Mouse (Mus musculus) embryonic facial prominence, embryonic 11.5 days (tissue): Measurements from ENCODE around the gene Mfn1. TPM values are rescaled to one million over a fixed set of nuclear protein-coding genes. Genes with fewer than 3 reads are reported as not detected.

Experiments
- ATAC-seq: fragments of 200-750 bp; cut with Nextera tagmentation; replicated peaks from 2 replicates; pipeline ENCODE4 v1.8.0; 2017; ENCODE audit warnings: low read depth; ENCODE audit not compliant: insufficient number of reproducible peaks, low FRiP score, low TSS enrichment
- DNase-seq: peaks from one replicate; pipeline ENCODE4 v3.0.0-alpha.2; 2015; ENCODE audit warnings: low spot score
- H3K27ac ChIP-seq: fragments of 300-500 bp; sonication (generic); replicated peaks from 2 replicates; pipeline ENCODE4 v1.5.1; 2014; ENCODE audit warnings: mild to moderate bottlenecking, low read depth, low read length, control low read depth
- H3K27me3 ChIP-seq: fragments of 300-500 bp; sonication (generic); 2 replicates; pipeline ENCODE4 v1.6.1; 2014; ENCODE audit warnings: mild to moderate bottlenecking, low read length, moderate library complexity, mixed read lengths; ENCODE audit not compliant: control insufficient read depth, insufficient read depth
- H3K36me3 ChIP-seq: fragments of 300-500 bp; sonication (generic); replicated peaks from 2 replicates; pipeline ENCODE4 v1.6.1; 2014; ENCODE audit warnings: low read depth, mild to moderate bottlenecking, low read length, moderate library complexity, mixed read lengths; ENCODE audit not compliant: control insufficient read depth, insufficient read depth
- H3K4me1 ChIP-seq: fragments of 300-500 bp; sonication (generic); 2 replicates; pipeline ENCODE4 v1.6.1; 2014; ENCODE audit warnings: low read length, mixed read lengths; ENCODE audit not compliant: control insufficient read depth, insufficient read depth
- H3K4me2 ChIP-seq: fragments of 300-500 bp; sonication (generic); 2 replicates; pipeline ENCODE4 v1.6.1; 2014; ENCODE audit warnings: low read depth, mild to moderate bottlenecking, control low read depth, low read length, moderate library complexity
- H3K4me3 ChIP-seq: fragments of 300-500 bp; sonication (generic); 2 replicates; pipeline ENCODE4 v1.5.1; 2014; ENCODE audit warnings: low read depth, low read length, control low read depth
- H3K9ac ChIP-seq: fragments of 300-500 bp; sonication (generic); replicated peaks from 2 replicates; pipeline ENCODE4 v1.6.1; 2014; ENCODE audit warnings: mild to moderate bottlenecking, control low read depth, low read length
- H3K9me3 ChIP-seq: fragments of 300-500 bp; sonication (generic); replicated peaks from 2 replicates; pipeline ENCODE4 v1.6.1; 2016; ENCODE audit warnings: mild to moderate bottlenecking, low read length, inconsistent platforms, mixed read lengths; ENCODE audit not compliant: control insufficient read depth
- WGBS: fragments of 180-500 bp; shearing (Covaris S2); extraction: QIAGEN DNeasy Blood & Tissue Kit; methylation state at CpG from one replicate; pipeline ENCODE4 v1.1.7; 2014; 5-methylcytosine and 5-hydroxymethylcytosine counted together
- polyA plus RNA-seq: library from polyadenylated mRNA; unstranded; fragments of >200 nt; fragmentation: Nextera tagmentation; extraction: Ambion mirVana; gene quantifications from 2 replicates; pipeline ENCODE4 v1.2.1, GENCODE M21; 2014

Mfn1 gene
- polyA plus RNA-seq, 1 experiment from 2014 or later = 36.5 TPM

DNA sequence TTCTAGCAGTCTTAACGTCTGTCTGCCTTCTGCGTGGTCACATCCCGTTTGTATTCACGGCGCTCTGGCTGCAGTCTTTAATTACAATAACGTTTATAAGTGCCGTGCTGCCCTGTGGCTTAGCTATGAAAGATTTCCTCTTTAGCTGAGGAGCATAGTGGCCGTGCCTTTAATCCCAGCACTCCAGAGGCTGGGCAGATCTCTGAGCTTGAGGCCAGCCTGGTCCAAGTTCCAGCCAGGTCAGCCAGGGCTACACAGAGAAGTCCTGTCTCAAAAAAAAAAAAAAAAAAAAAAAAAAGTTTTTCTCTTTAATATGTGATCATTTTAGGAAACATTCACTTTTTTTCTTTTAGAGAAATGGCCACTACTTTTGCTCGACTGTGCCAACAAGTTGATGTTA lies 44.6 kb downstream of the Mfn1 start:
- Histone ChIP-seq H3K9ac (no peak overlapping the region), H3K4me1 (no peaks in the 10 kb centered on the region), H3K27me3 (no peaks in the 10 kb centered on the region), H3K4me3 (no peak overlapping the region), H3K27ac (no peak overlapping the region), H3K4me2 (no peak overlapping the region), H3K36me3 (peaks cover 2% of the 10 kb centered on the region), H3K9me3 (no peaks in the 10 kb centered on the region)
- WGBS = 61% methylated on average over 9 of the region's 9 CpGs
- ATAC-seq = no peak
- DNase-seq = no peak

DNA sequence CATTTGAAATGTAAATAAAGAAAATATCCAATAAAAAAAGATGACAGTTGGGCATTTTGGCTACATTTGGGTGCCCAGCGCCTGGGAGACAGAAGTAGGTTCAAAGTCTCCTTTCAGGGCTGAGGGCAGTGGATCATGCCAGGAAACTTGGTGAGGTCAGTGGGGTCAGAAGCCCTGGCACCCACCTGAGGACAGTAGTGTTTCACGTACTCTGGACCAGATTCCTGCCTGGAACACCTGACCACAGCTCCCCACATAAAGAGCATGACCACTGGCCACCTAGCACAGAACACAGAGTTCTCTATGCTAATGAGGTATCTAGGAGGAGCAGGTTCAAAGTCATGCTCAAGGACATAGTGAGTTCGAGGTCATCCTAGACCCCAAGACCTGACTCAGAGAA lies 45.9 kb downstream of the Mfn1 start:
- no peaks in the 10 kb centered on the region for H3K27me3 ChIP-seq
- WGBS = 95% methylated on average over 3 of the region's 3 CpGs
- DNase-seq (no peak), ATAC-seq (no peak)
- H3K36me3 ChIP-seq = no peaks in the 10 kb centered on the region; the same call in 1 of the 2 replicates
- no peaks in the 10 kb centered on the region for H3K9me3 ChIP-seq
- H3K4me1 ChIP-seq = no peaks in the 10 kb centered on the region
- H3K9ac ChIP-seq = no peak overlapping the region
- no peak overlapping the region for H3K27ac ChIP-seq
- no peak overlapping the region for H3K4me3 ChIP-seq
- H3K4me2 ChIP-seq = no peak overlapping the region

DNA sequence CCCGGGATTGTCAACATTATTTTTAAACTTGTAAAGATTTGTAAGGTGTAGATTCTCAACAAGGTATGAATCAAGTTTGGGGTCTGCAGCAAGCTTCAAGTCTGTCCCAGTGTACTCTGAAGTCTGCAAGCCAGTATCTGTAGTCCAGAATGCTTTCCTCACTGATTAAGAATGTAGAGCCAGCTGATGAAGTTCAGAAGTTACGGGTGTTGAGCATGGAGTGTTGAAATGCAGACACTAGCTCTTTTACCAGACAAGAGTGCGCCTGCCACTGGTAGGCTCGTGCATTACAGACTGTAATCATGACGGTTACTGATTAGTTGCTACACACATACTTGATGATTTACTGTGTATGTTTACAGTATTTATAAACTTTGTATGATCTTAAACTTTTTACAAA lies 49.5 kb downstream of the Mfn1 start:
- Histone ChIP-seq H3K9me3 (no peaks in the 10 kb centered on the region), H3K27me3 (no peaks in the 10 kb centered on the region), H3K27ac (no peak overlapping the region), H3K9ac (no peak overlapping the region), H3K4me3 (no peak overlapping the region), H3K36me3 (no peaks in the 10 kb centered on the region; the same call in none of the 2 replicates), H3K4me2 (no peak overlapping the region), H3K4me1 (no peaks in the 10 kb centered on the region)
- DNase-seq (no peak), ATAC-seq (no peak)
- 88% methylated on average over 5 of the region's 5 CpGs for WGBS

DNA sequence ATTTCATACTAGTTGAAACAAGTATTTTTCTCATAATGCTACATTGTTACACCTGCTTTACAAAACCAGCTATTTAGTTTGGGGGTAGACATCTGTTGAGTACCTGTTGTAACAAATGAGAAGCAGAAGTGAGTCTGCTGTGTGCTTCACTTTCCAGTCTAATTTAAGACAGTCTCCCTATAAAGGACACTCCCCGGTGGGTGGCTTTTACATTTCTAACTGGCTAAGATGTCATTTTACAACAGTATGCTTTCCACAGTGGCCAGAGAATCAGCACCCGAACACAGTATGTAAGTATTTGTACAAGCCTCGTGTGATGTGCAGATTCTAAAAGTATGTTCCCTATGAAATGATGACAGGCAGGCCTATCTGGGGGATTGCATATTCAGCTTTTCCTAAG lies 51.5 kb downstream of the Mfn1 start:
- H3K9ac ChIP-seq = no peak overlapping the region
- H3K27ac ChIP-seq = no peak overlapping the region
- 82% methylated on average over 3 of the region's 3 CpGs for WGBS
- H3K36me3 ChIP-seq = no peaks in the 10 kb centered on the region; the same call in none of the 2 replicates
- no peaks in the 10 kb centered on the region for H3K4me1 ChIP-seq
- no peak overlapping the region for H3K4me2 ChIP-seq
- no peaks in the 10 kb centered on the region for H3K27me3 ChIP-seq
- ATAC-seq = no peak
- H3K4me3 ChIP-seq = no peak overlapping the region
- DNase-seq = no peak
- H3K9me3 ChIP-seq = no peaks in the 10 kb centered on the region

DNA sequence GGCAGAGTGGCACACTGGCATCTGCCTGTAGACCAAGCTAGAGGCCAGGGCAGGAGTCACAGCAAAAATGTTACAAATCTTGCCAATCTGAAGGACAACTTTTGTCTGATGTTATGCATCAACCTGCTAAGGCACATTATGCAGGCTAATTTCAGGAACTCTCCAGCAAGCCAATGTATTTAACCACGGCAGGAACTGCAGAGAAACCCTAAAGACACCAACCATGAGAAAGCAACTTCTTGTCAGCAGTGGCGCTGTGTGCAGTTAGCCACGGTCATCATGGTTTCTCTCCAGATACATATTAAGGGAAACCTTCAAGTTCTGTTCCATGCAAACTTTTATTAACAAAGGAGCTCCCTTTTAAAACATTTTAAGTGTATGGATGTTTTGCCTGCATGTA lies 52.6 kb downstream of the Mfn1 start:
- Histone ChIP-seq H3K4me1 (no peaks in the 10 kb centered on the region), H3K36me3 (no peaks in the 10 kb centered on the region; the same call in none of the 2 replicates), H3K4me3 (no peak overlapping the region), H3K27me3 (no peaks in the 10 kb centered on the region), H3K9me3 (no peaks in the 10 kb centered on the region), H3K27ac (no peak overlapping the region), H3K9ac (no peak overlapping the region), H3K4me2 (no peak overlapping the region)
- ATAC-seq (no peak), DNase-seq (no peak)
- 87% methylated on average over 3 of the region's 3 CpGs for WGBS

DNA sequence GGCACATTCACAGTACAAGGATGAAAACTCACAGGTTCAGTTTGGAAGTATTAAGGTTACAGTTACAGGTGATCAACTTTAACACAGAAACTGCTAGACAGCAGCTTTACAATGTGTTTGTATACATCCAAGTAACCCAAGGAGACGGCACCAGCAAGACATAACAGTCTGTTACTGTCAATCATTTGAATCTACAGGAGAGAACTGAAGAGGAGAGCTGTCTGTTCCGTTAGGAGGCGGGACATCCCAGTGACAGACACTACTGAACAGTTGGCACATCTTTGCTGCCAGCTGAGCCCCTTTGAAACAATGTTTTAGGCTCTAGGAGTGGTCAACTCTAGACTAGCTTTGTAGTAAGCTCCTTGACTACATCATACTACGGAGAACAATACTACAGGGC lies 54.2 kb downstream of the Mfn1 start:
- Histone ChIP-seq H3K27ac (no peak overlapping the region), H3K9ac (no peak overlapping the region), H3K4me1 (no peaks in the 10 kb centered on the region), H3K27me3 (no peaks in the 10 kb centered on the region), H3K4me2 (no peak overlapping the region), H3K4me3 (no peak overlapping the region), H3K36me3 (no peaks in the 10 kb centered on the region; the same call in 1 of the 2 replicates), H3K9me3 (no peaks in the 10 kb centered on the region)
- ATAC-seq (no peak), DNase-seq (no peak)
- WGBS = 95% methylated on average over 4 of the region's 4 CpGs

- Histone ChIP-seq H3K9ac (no peak overlapping the region), H3K36me3 (no peaks in the 10 kb centered on the region; the same call in 1 of the 2 replicates), H3K4me1 (no peaks in the 10 kb centered on the region), H3K27ac (no peak overlapping the region), H3K9me3 (no peaks in the 10 kb centered on the region), H3K4me3 (no peak overlapping the region), H3K27me3 (no peaks in the 10 kb centered on the region), H3K4me2 (no peak overlapping the region)
- ATAC-seq (no peak), DNase-seq (no peak)
- 91% methylated on average over 3 of the region's 3 CpGs for WGBS
These were observed 57.0 kb downstream of the Mfn1 start for GRCm38 (mm10) chr3:32586274-32586673.

DNA sequence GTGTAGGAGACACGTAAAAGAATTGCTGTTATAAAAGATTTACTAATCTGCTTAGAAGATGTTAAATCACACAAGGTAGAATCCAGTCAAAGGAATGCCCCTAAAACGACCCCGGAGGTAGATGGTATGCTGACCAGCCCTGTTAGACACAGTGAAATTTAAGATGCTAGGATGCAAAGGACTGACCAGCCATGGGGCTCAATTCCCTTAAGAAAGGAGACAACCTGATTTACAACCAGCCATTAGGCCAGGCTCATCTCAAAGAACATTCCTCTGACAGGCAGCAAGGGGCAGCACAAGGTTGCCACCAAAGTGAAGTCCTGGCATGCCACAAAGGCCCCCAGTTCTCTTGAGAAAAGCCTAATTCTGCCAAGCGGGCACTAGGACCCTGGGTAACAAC lies 65.8 kb downstream of the Mfn1 start:
- ATAC-seq (no peak), DNase-seq (no peak)
- no peaks in the 10 kb centered on the region for H3K27me3 ChIP-seq
- 88% methylated on average over 4 of the region's 4 CpGs for WGBS
- H3K4me1 ChIP-seq = no peaks in the 10 kb centered on the region
- no peak overlapping the region for H3K9ac ChIP-seq
- no peak overlapping the region for H3K4me3 ChIP-seq
- no peak overlapping the region for H3K4me2 ChIP-seq
- no peak overlapping the region for H3K27ac ChIP-seq
- no peaks in the 10 kb centered on the region; the same call in 1 of the 2 replicates for H3K36me3 ChIP-seq
- H3K9me3 ChIP-seq = no peaks in the 10 kb centered on the region
